Mouse (Mus musculus) adrenal gland, adult 18-20 months (tissue): Measurements from ENCODE around the gene Slc39a3. TPM values are rescaled to one million over a fixed set of nuclear protein-coding genes. Genes with fewer than 3 reads are reported as not detected.
"Not testable (repeated sequence)": the region's sequence is repeated elsewhere in the genome, so short reads cannot be mapped to it uniquely, and the experiment has no call there.

Experiments
- DNase-seq, 2 experiments: peaks; one replicate each; pipeline ENCODE4 v3.0.0; 2021 to 2022; ENCODE audit warnings: low spot score in 2 of 2
- long read RNA-seq, 2 experiments: library from polyadenylated mRNA; stranded (forward); transcript quantifications; one replicate each; pipeline ENCODE4 v2.0.0; 2021
- total RNA-seq, 2 experiments: library from RNA; stranded (reverse); gene quantifications; 1 replicate in 1 of 2; 2 replicates in 1 of 2; pipeline ENCODE4 v1.2.3; 2021

Gene Slc39a3
- total RNA-seq: 10 to 100 TPM; 25.6 to 44.1 TPM
- long read RNA-seq, experiment 1, transcript Slc39a3-202 (4 exons, 3,796 nt): major isoform, 30 of 43 reads
- long read RNA-seq, experiment 1, transcript Slc39a3-201 (4 exons, 3,680 nt): minor isoform, 6 of 43 reads
- long read RNA-seq, experiment 1, partial matches to known transcripts: 2 of 43 reads
- long read RNA-seq, experiment 1, other reads (novel, unspliced or antisense): 3 of 43 reads
- long read RNA-seq, experiment 2, transcript Slc39a3-201 (4 exons, 3,680 nt): minor isoform, 9 of 97 reads
- long read RNA-seq, experiment 2, transcript Slc39a3-202 (4 exons, 3,796 nt): minor isoform, 27 of 97 reads
- long read RNA-seq, experiment 2, transcript Slc39a3-205 (2 exons, 3,461 nt): major isoform, 34 of 97 reads
- long read RNA-seq, experiment 2, partial matches to known transcripts: 0 of 97 reads
- long read RNA-seq, experiment 2, other reads (novel, unspliced or antisense): 27 of 97 reads

GRCm38 (mm10) chr10:81036988-81037580 lies at the start of gene Slc39a3:
TSS of gene Slc39a3 (minus strand) at chr10:81037426.
- peak; percentile 98 to 99 for DNase-seq

DNA sequence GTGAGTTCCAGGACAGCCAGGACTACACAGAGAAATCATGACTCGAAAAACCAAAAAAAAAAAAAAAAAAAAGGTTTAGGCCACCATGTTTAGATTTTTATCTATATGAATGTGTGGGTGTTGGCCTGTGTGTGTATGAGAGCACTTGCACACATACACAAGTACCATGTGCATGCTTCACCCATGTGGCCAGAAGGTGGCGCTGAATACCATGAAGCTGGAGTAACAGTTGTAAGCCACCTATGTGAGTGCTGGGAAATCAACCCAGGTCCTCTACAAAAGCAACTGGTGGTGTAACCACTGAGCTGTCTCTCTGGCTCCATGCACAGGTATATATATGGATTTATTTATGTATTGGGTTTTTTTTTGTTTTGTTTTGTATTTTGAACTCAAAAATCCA lies 49.8 kb upstream of the Slc39a3 start:
- DNase-seq: no peak

DNA sequence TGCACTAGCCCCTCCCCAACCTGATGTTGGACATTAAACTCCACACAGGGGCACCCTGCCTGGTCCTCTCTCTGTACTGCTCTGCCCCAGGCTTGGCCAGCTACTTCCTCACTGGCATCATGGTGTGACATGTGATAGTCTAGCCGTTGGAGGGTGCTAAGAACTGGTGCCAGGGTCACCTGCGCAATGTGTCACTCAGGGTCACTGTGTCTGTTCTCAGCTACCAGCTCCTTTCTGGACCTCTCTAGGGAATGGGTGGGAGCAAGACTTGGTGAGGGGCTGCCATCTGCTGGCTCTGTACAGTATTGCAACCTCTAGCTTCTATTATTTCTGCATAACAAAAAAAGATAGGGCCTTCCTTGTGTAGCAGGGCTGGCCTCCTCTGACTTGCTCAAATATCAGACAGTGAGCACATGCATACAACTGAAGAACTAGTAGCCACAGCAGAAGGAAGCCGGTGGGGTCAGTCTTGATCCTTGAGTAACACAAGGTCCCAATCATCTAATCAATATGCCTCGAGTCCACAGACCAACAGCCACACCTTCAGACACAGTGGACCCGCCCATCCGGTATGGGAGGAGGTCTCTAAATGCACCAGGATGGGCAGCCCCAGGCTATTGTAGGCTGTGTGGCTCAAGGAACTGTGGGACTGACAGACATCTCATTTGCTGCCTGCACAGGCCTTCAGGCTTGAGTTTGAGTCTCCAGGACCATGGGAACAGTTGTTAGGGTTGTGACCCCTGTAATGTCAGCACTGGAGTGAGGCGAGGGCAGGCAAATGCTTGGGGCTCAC lies 45.1 kb upstream of the Slc39a3 start:
- peak; percentile 71 to 77 for DNase-seq

- DNase-seq: no peak
Measured at GRCm38 (mm10) chr10:81080008-81080655, 42.9 kb upstream of the Slc39a3 start.

DNA sequence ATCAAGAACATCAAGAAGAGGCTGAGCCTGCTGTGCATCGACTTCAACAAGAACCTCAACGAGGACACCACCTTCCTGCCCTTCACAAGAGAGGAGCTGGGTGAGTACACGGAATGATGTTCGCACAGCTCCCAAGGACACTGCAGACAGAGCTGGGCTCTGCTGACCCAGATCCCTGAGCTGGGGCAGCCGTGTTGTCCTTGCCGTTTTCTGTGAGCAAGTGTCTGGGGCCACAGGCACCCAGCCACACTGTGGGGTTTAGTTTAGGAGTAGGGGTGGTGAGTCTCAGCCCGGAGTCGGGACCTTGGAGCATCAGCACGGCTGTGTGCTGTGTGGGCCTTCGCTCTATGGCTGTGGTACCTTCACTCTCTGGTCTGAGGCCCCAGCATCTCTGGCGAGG lies 40.7 kb upstream of the Slc39a3 start:
- no peak for DNase-seq

DNA sequence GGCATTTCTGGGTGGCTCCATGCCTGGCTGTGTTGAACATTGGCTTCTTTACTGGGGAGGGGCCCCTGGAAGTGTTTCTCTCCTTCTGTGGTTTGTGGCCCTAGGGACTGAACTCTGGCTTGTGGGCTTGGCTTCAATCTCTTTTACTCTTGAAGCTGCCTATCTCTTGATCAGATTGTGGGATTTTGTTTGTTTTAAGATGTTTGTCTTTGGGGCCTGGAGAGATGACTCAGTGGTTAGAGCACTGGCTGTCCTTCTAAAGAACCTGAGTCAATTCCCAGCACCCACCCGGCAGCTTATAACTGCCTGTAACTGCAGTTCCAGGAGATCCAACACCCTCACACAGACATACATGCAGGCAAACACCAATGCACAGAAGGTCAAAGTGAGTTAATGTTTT lies 39.1 kb upstream of the Slc39a3 start:
- no peak for DNase-seq

- DNase-seq: no peak
Measured at GRCm38 (mm10) chr10:81075734-81076133, 38.5 kb upstream of the Slc39a3 start.

GRCm38 (mm10) chr10:81073464-81073863 lies 36.2 kb upstream of the Slc39a3 start:
- no peak for DNase-seq

DNA sequence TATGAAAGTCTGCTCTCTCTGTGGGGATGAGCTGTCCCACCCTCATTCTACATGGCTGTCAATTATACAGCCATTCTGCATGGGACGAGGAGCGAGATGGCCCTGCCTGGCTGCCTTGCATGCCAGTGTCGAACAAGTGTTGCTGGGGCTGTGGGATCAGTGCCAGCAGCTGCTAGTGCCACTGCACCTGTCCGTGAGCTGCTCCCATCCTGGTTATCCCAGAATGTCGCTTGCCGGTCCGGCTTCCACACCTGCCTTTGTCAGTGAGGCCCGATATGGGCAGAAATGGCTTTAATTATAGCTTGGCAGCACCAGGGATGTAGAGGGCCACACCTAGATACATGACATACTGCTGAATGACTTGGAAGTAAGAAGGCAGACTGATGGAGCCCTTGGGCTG lies 35.1 kb upstream of the Slc39a3 start:
- DNase-seq: no peak

GRCm38 (mm10) chr10:81069836-81070235 lies 32.6 kb upstream of the Slc39a3 start, which contains the start of gene Thop1:
TSS of gene Thop1 (plus strand) at chr10:81070035.
- DNase-seq: peak; percentile 91 to 93

GRCm38 (mm10) chr10:81068706-81069105 lies 31.5 kb upstream of the Slc39a3 start:
- no peak for DNase-seq

GRCm38 (mm10) chr10:81064519-81064918 lies 27.3 kb upstream of the Slc39a3 start:
- not testable (repeated sequence) for DNase-seq

GRCm38 (mm10) chr10:81062710-81063109 lies 25.5 kb upstream of the Slc39a3 start:
- no peak for DNase-seq

DNA sequence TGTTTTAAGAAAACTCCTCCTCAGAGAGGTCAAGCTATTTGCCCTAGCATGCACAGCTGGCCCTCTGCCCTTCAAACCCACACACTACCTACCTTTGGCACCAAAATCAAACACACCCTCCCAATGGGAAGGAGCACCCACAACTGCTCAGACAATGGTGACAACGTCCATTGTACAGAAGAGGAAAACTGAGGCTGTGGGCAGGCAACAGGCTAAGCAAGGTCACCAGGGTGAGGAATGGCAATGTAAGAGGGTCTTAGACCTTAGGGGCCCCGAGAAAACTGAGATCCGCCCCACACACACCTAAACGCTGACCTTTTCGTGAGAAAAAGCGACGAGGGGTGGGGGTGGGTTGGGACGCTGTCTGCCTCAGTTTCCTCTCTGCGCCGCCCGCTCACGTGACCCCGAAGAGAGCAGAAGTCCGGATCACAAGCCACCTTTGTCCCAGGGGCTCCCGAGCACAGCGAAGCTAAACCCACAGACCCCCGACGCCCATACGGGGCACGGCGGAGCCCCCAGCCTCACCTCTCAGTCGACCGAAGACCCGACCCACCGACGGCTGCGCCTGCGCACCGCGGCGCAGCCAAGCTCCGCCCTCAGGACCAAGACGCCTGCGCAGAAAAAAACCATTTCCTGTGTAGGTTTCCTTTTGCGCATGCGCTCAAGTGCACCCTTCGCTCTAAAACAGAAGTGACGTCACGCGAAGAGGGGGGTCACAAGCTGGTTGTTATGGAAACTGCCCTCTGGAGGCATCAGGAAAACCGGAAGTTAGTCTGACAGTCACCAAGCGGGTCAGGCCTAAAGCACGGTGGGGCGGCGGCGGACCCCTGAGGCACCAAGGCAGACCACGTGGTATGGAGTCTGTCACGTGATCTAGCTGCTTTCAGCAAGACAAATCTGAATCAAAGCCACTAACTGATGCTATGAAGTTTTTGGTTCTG lies 22.6 kb upstream of the Slc39a3 start, which contains the start of gene Sgta:
Gene Sgta, minus strand, starts transcription at position 579 of the 941 bp plus-strand sequence.
- peak; percentile 94 to 96 for DNase-seq

- DNase-seq: no peak
Measured at GRCm38 (mm10) chr10:81058896-81059295, 21.7 kb upstream of the Slc39a3 start.

DNA sequence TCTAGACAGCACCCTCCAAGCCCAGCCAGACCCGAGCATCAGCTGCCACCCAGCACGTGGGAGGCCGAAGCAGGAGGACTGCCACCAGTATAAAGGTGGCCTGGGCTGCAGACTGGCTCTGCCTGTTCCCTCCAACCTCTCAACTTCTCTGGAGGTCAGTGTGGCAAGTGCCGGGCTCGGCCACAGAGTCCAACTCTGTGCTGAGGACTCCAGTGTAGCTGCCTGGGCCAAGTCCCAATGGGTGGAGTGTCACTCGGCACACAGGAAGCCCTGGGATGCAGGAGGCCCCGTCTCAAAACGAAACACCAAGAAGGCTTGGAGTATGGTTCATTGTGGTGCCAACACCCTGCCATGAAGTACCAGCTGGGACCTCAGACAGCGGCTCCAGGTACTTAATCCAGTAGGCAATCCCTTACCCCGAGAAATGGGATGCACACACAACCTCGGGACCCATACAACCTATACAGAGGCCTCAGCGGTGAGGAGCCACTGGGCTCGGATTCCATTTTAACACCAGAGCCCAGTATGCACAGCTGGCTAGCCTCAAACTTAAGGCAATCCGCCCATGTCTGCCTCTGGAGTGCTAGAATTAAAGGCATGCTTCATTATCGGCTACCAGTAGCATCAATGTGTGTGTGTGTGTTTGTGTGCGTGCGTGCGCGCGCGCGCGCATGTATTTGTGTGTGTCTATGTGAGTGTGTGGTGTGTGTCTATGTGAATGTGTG lies 20.3 kb upstream of the Slc39a3 start:
- DNase-seq: peak in 1 of 2 experiments; percentile 27

DNA sequence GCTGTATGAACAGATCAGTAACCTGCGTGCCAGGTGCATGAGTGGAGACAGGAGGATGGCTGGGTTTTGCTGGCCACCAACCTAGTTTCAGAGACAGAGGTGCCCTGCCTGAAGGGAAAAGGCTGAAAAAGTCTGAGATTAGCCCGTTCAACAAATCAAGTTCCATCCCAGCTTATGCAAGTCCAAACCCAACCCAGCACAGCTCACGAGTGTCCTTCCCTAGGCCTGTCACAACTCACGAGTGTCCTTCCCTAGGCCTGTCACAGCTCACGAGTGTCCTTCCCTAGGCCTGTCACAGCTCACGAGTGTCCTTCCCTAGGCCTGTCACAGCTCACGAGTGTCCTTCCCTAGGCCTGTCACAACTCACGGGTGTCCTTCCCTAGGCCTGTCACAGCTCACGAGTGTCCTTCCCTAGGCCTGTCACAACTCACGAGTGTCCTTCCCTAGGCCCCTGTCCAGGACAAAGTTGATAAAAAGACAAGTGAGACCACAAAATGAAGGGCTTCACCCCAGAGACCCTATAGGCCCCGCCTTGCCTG lies 18.6 kb upstream of the Slc39a3 start:
- DNase-seq: not testable (repeated sequence)

- DNase-seq: no peak
Measured at GRCm38 (mm10) chr10:81055169-81055568, 17.9 kb upstream of the Slc39a3 start.

DNA sequence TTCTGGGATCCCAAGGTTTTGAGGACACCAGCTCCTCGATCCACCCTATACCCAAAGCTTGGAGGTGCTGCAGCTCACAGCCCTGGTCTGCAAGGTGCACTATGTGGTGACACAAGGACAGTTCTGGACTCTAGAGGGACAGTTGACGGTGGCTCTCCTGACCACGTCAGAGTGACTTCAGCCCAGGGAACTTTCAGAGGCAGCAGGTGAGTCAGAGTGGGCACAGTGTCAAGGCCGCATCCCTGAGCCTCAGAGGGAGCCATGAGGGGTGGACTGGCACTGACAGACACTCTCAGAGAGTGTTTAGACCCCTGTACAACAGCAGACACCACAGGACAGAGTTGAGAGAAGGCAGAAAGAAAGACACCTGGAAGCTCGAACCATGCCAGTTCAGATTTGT lies 15.4 kb upstream of the Slc39a3 start:
- DNase-seq: no peak
